Mouse (Mus musculus) MN1 (cell line): ENCODE results near the gene Cdh23.
"Not testable (repeated sequence)": the region's sequence is repeated elsewhere in the genome, so short reads cannot be mapped to it uniquely, and the experiment has no call there.

Source experiments
- DNase-seq: peaks from one replicate; pipeline ENCODE4 v3.0.0-alpha.2; 2016; ENCODE audit warnings: low spot score

The Cdh23 gene

GRCm38 (mm10) chr10:60696390-60696789, at the start of gene Cdh23:
Gene Cdh23 (minus strand): TSS chr10:60696490.
- DNase-seq, result no peak

DNA sequence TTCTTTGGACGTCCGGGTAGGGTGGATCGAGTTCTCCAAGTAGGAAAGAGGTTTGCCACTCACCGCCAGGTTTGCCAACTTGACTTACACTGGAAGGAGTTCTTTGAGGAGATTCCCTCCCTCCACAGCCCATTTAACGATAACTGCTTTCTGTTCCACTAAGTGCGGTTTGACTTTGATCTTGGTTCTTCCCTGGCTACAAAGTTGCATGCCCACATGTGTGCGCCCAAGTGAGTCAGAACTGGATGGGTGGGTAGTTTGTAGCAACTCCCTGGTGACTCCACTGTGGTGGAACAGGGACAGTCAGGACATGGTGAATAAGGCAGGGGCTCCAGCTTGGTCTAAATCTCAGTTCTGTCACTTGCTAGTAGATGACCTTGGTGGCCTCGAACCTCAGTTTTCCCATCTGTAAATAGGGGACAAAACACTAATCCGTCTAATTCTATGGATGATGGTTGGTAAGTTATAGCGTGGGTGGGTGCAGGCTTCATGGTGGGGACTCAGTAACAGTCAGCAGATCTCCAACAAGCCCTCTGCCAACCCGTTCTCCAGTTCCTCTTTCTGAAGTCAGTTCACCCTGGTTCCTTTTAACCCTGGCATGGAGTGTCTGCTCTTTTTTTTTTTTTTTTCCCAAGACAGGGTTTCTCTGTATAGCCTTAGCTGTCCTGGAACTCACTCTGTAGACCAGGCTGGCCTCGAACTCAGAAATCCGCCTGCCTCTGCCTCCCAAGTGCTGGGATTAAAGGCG, 48.4 kb upstream of the Cdh23 start:
- no peak for DNase-seq

GRCm38 (mm10) chr10:60743681-60744080, 47.4 kb upstream of the Cdh23 start:
- no peak for DNase-seq

GRCm38 (mm10) chr10:60742942-60743341, 46.7 kb upstream of the Cdh23 start:
- DNase-seq, result no peak

- DNase-seq, result not testable (repeated sequence)
Measured at GRCm38 (mm10) chr10:60742296-60742695, 46.0 kb upstream of the Cdh23 start.

- DNase-seq, result no peak
Measured at GRCm38 (mm10) chr10:60741435-60741834, 45.1 kb upstream of the Cdh23 start.

- DNase-seq, result no peak
Measured at GRCm38 (mm10) chr10:60739619-60740363, 43.5 kb upstream of the Cdh23 start.

GRCm38 (mm10) chr10:60737886-60738640, 41.8 kb upstream of the Cdh23 start:
- DNase-seq, result no peak

GRCm38 (mm10) chr10:60737169-60737728, 41.0 kb upstream of the Cdh23 start:
- DNase-seq, result no peak

- DNase-seq, result no peak
Measured at GRCm38 (mm10) chr10:60735737-60736136, 39.4 kb upstream of the Cdh23 start.

DNA sequence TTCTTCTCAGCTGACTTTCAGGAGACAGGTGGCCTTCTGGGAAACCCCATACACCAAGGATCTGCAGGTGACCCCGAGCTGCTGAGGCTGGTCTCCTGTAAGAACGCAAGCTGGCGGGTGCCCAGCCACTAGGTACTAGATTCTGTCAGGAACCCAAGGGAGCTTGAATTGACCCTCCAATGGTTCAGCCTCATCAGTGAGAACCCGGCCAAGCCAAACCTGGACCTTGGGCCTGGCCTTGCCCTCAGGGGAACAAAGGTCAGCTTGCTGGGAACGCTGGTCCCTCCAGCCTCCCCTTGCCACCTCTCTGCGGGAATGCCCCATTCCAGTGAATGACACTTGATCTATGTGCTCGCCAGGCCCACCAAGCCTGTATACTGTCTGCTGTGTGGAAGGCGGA, 37.2 kb upstream of the Cdh23 start:
- DNase-seq, result no peak

DNA sequence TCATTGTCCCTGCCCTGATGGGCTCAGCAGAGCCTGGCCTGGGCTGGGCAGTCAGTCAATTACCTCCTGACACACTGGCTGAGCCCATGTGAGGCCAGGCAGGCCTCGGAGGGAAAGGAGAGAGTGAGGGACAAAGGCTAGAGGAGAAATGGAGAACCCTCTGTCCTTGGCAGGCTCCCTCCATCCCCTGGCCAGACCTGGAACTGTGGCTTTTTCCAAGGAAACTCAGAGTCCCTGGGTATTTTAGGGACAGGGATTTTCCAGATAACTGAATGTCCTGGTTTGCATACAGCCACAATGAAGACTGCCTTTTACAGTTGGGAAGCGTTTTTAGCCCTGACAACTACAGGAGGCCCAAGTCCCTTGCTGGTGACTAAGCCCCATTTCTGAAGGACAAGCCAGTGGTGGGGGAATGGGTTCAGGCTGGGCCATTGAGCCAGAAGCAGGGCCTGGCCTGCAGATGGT, 36.1 kb upstream of the Cdh23 start:
- no peak for DNase-seq

- DNase-seq, result no peak
Measured at GRCm38 (mm10) chr10:60731742-60732141, 35.5 kb upstream of the Cdh23 start.

DNA sequence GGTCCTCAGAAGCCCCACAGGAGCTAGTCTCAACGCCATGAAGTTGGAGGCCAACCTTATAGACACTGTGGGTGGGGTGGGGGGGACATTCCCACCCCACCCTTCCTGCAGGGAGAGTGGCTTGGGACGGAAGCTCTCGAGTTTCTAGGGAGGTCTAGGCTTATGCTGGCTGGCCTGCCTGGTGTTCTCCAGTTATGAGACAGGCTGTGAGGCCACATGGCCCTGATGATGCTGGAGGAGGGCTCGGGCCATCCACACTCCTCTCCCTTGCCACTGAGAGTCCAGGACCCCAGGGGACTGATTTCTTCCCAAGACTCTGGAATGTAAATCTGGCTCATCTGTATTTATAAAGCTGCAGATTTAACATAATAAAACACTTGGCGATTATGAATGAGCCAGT, 31.0 kb upstream of the Cdh23 start:
- DNase-seq, result no peak

DNA sequence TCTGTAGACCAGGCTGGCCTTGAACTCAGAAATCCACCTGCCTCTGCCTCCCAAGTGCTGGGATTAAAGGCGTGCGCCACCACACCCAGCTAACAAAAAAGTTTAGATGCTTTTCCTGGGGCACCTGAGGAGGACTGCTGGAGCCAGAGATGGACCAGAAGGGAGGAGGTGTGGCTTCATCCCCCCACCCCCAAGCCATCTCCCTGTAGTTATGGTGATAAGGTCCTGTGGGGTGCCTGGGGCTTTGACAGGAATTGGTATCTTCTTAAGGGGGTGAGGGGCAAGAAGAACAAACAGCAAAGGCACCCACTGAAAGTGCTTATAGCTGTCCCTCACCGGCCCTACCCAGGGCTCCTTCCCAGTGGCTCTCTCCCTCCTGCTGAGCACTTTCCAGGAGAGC, 30.6 kb upstream of the Cdh23 start:
- no peak for DNase-seq

GRCm38 (mm10) chr10:60724496-60724895, 28.2 kb upstream of the Cdh23 start:
- no peak for DNase-seq

GRCm38 (mm10) chr10:60723345-60723744, 27.1 kb upstream of the Cdh23 start:
- no peak for DNase-seq

DNA sequence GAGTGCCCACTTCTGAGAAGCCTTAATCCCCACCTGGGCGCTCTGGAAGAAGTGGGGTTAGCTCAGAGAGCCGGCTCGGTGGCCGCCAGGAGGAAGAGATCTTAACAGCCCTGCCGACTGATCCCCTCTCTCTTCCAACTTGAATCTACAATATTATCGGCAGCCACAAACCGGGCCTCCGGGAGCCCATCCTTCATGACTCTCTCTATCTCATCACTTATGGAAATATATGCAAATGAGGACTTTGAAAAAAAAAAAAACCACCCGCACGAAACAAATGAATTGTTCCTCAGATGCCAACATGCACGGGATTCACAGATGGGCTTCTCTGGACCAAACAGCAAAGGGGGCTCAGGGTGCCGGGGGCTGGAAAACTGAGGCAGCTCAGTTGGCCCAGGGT, 25.4 kb upstream of the Cdh23 start:
- DNase-seq, result no peak

DNA sequence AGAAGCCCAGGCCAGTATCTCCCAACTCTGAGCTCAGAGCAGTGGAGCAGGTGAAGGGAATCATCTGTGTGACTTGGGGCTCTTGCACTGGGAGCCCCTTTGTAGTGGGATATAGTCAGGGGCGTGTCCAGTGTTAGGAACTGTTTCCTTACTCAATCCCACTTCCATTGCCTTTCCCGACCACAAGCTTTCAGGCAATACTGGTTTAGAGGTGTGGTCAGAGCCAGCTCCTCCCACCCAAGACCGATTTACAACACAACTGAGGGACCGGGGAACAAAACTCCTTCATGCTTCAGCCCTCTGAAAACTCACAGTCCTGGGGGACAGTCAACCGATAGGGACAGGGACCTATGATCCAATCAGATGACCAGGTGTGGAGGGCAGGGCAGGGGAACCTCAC, 24.2 kb upstream of the Cdh23 start:
- no peak for DNase-seq

- no peak for DNase-seq
Measured at GRCm38 (mm10) chr10:60718491-60718890, 22.2 kb upstream of the Cdh23 start.

DNA sequence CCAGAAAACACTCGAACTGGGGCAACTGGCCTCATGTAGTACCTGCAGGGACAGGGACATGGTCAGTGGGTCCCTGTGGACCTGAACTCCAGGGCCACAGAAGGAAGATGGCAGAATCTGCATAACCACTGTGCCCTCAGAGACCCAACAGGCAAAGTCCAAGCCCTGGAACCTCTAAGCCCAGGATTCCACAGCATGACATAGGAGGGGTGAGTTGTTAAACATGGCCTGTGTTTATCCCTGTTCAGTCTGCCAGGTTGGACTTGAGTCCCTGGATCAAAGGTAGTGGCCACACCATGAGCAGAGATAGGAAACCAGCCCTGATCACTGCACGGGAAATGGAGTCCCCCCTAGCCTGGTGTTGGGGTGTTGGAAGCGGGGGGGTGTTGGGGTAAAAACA, 20.2 kb upstream of the Cdh23 start:
- no peak for DNase-seq

DNA sequence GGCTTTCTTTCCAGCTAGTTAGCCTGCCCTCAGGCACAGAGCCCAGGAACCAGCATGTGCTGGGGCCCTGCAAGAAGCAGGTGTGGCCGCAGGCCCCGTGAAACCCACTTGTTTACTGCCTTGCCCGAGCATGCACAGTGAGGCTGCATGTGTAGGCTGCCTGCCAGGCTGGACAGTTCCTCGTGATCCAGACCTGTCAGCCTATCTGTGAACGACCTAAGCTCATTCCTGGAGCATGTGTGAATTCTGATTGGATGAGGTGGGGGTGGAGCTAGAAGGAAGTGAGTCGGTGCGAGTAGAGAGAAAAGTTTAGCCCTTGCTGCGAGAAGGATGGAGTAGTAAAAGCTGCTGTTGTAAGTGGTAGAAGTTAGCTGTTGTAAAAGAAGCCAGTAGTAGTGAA, 16.0 kb upstream of the Cdh23 start:
- not testable (repeated sequence) for DNase-seq
